Mouse (Mus musculus): Measurements from ENCODE around the gene Hc.

- TF ChIP-seq CTCF (IDR thresholded peaks at IDR 0.05; ENCODE audit: insufficient read depth, low read length) (no peak), POLR2A (IDR thresholded peaks at IDR 0.05; ENCODE audit: borderline replicate concordance, extremely low read depth, low read depth, low read length) (no peak)
These were observed 17.9 kb upstream of the Hc start for GRCm38 (mm10) chr2:35079166-35079565.
